Mouse (Mus musculus) neural tube, embryonic 11.5 days (tissue): ENCODE measurements around the gene Dcdc2a. TPM values are rescaled to one million over a fixed set of nuclear protein-coding genes. Genes with fewer than 3 reads are reported as not detected.
A peak's percentile ranks its signal among the peaks of the same experiment; 100 is the strongest.

Experiments used
- ATAC-seq: fragments of 200-750 bp; cut with Nextera tagmentation; 2 replicates; pipeline ENCODE4 v1.8.0; 2017; ENCODE audit warnings: moderate number of reproducible peaks, mild to moderate bottlenecking, moderate TSS enrichment, moderate library complexity; ENCODE audit not compliant: insufficient read depth, low FRiP score, low TSS enrichment
- DNase-seq: peaks from one replicate; pipeline ENCODE4 v3.0.0-alpha.2; 2015; ENCODE audit warnings: low spot score
- H3K27ac ChIP-seq: fragments of 300-500 bp; sonication (generic); 2 replicates; pipeline ENCODE4 v1.5.1; 2014; ENCODE audit warnings: low read depth, mild to moderate bottlenecking, low read length
- H3K27me3 ChIP-seq: fragments of 300-500 bp; sonication (generic); 2 replicates; pipeline ENCODE4 v1.6.1; 2014; ENCODE audit warnings: mild to moderate bottlenecking, low read length, mixed read lengths; ENCODE audit not compliant: control insufficient read depth, insufficient read depth
- H3K36me3 ChIP-seq: fragments of 300-500 bp; sonication (generic); 2 replicates; pipeline ENCODE4 v1.6.1; 2014; ENCODE audit warnings: mild to moderate bottlenecking, low read length, moderate library complexity, mixed read lengths; ENCODE audit not compliant: control insufficient read depth, insufficient read depth
- H3K4me1 ChIP-seq: fragments of 300-500 bp; sonication (generic); 2 replicates; pipeline ENCODE4 v1.6.1; 2014; ENCODE audit warnings: low read length, mixed read lengths; ENCODE audit not compliant: control insufficient read depth, insufficient read depth
- H3K4me2 ChIP-seq: fragments of 300-500 bp; sonication (generic); 2 replicates; pipeline ENCODE4 v1.6.1; 2014; ENCODE audit warnings: low read depth, mild to moderate bottlenecking, moderate library complexity
- H3K4me3 ChIP-seq: fragments of 300-500 bp; sonication (generic); 2 replicates; pipeline ENCODE4 v1.5.1; 2014; ENCODE audit warnings: low read depth, low read length
- H3K9ac ChIP-seq: fragments of 300-500 bp; sonication (generic); 2 replicates; pipeline ENCODE4 v1.6.1; 2014; ENCODE audit warnings: mild to moderate bottlenecking, low read length
- H3K9me3 ChIP-seq: fragments of 300-500 bp; sonication (generic); 2 replicates; pipeline ENCODE4 v1.6.1; 2016; ENCODE audit warnings: low read length; ENCODE audit not compliant: control insufficient read depth
- WGBS: fragments of 180-500 bp; shearing (Covaris S2); extraction: QIAGEN DNeasy Blood & Tissue Kit; methylation state at CpG from one replicate; pipeline ENCODE4 v1.1.7; 2014; 5-methylcytosine and 5-hydroxymethylcytosine counted together
- polyA plus RNA-seq: library from polyadenylated mRNA; unstranded; fragments of >200 nt; fragmentation: Nextera tagmentation; extraction: Ambion mirVana; gene quantifications from 2 replicates; pipeline ENCODE4 v1.2.1, GENCODE M21; 2014

Dcdc2a gene
- polyA plus RNA-seq, 1 experiment from 2014 or later: 4.4 TPM

- no peak overlapping the region for H3K4me3 ChIP-seq
- no peaks in the 10 kb centered on the region for H3K36me3 ChIP-seq
- H3K9me3 ChIP-seq: no peaks in the 10 kb centered on the region
- ATAC-seq (no peak), DNase-seq (no peak)
- H3K4me1 ChIP-seq: no peaks in the 10 kb centered on the region
- H3K27ac ChIP-seq: no peak overlapping the region
- H3K27me3 ChIP-seq: no peaks in the 10 kb centered on the region
- H3K9ac ChIP-seq: no peak overlapping the region
- H3K4me2 ChIP-seq: no peak overlapping the region
- 79% methylated on average over 6 of the region's 6 CpGs for WGBS
Measured at GRCm38 (mm10) chr13:25026409-25027113, 29.2 kb upstream of the Dcdc2a start.

- ATAC-seq: no peak
- no peaks in the 10 kb centered on the region for H3K4me1 ChIP-seq
Measured at GRCm38 (mm10) chr13:25027114-25027425, 28.7 kb upstream of the Dcdc2a start.

GRCm38 (mm10) chr13:25039488-25039887 lies 16.3 kb upstream of the Dcdc2a start:
- ATAC-seq (no peak), DNase-seq (no peak)
- Histone ChIP-seq H3K4me1 (no peaks in the 10 kb centered on the region), H3K9ac (no peak overlapping the region), H3K27ac (no peak overlapping the region), H3K9me3 (no peaks in the 10 kb centered on the region), H3K4me3 (no peak overlapping the region), H3K36me3 (no peaks in the 10 kb centered on the region), H3K4me2 (no peak overlapping the region), H3K27me3 (no peaks in the 10 kb centered on the region)
- 73% methylated on average over 2 of the region's 2 CpGs for WGBS

More at GRCm38 (mm10) chr13:25027114-25027425, 28.7 kb upstream of the Dcdc2a start:
- Histone ChIP-seq H3K27ac (no peak overlapping the region), H3K9me3 (no peaks in the 10 kb centered on the region), H3K27me3 (no peaks in the 10 kb centered on the region), H3K4me2 (no peak overlapping the region), H3K4me3 (no peak overlapping the region), H3K9ac (no peak overlapping the region), H3K36me3 (no peaks in the 10 kb centered on the region)
- WGBS: 74% methylated on average over 3 of the region's 3 CpGs
- no peak for DNase-seq

GRCm38 (mm10) chr13:25052671-25053070 lies 3.1 kb upstream of the Dcdc2a start:
- Histone ChIP-seq H3K4me3 (no peak overlapping the region), H3K4me2 (no peak overlapping the region), H3K27ac (no peak overlapping the region), H3K27me3 (peaks cover 23% of the 10 kb centered on the region), H3K4me1 (no peaks in the 10 kb centered on the region), H3K9me3 (no peaks in the 10 kb centered on the region), H3K36me3 (no peaks in the 10 kb centered on the region), H3K9ac (no peak overlapping the region)
- ATAC-seq (no peak), DNase-seq (no peak)
- 88% methylated on average over 5 of the region's 5 CpGs for WGBS

- under 1% methylated on average over 35 of the region's 35 CpGs for WGBS
Measured at GRCm38 (mm10) chr13:25055111-25055554, 671 bp upstream of the Dcdc2a start.

GRCm38 (mm10) chr13:25066659-25067058 lies 10.9 kb downstream of the Dcdc2a start:
- Histone ChIP-seq H3K27ac (no peak overlapping the region), H3K4me2 (no peak overlapping the region), H3K4me1 (no peaks in the 10 kb centered on the region), H3K4me3 (no peak overlapping the region), H3K36me3 (no peaks in the 10 kb centered on the region), H3K9ac (no peak overlapping the region), H3K27me3 (no peaks in the 10 kb centered on the region), H3K9me3 (no peaks in the 10 kb centered on the region)
- 92% methylated on average over 2 of the region's 2 CpGs for WGBS
- no peak for DNase-seq
- no peak for ATAC-seq

More at GRCm38 (mm10) chr13:25055111-25055554, 671 bp upstream of the Dcdc2a start:
- Histone ChIP-seq H3K27ac (no peak overlapping the region), H3K4me1 (no peaks in the 10 kb centered on the region), H3K36me3 (no peaks in the 10 kb centered on the region), H3K9ac (peak overlapping the region; percentile 41), H3K9me3 (no peaks in the 10 kb centered on the region), H3K27me3 (peaks cover 23% of the 10 kb centered on the region), H3K4me3 (peak overlapping the region; percentile 48), H3K4me2 (peak overlapping the region; percentile 85)
- ATAC-seq: peak; percentile 89
- DNase-seq: peak; percentile 82

GRCm38 (mm10) chr13:25067183-25067582 lies 11.4 kb downstream of the Dcdc2a start:
- no peak for ATAC-seq

GRCm38 (mm10) chr13:25069765-25070164 lies 14.0 kb downstream of the Dcdc2a start:
- no peaks in the 10 kb centered on the region for H3K9me3 ChIP-seq
- DNase-seq (no peak), ATAC-seq (no peak)
- H3K4me1 ChIP-seq: no peaks in the 10 kb centered on the region
- H3K4me2 ChIP-seq: no peak overlapping the region
- no peaks in the 10 kb centered on the region for H3K36me3 ChIP-seq
- no peak overlapping the region for H3K27ac ChIP-seq
- no peak overlapping the region for H3K4me3 ChIP-seq
- 80% methylated on average over 4 of the region's 4 CpGs for WGBS
- H3K27me3 ChIP-seq: no peaks in the 10 kb centered on the region
- no peak overlapping the region for H3K9ac ChIP-seq

More at GRCm38 (mm10) chr13:25067183-25067582, 11.4 kb downstream of the Dcdc2a start:
- H3K9ac ChIP-seq: no peak overlapping the region
- no peaks in the 10 kb centered on the region for H3K4me1 ChIP-seq
- H3K27ac ChIP-seq: no peak overlapping the region
- H3K4me3 ChIP-seq: no peak overlapping the region
- H3K4me2 ChIP-seq: no peak overlapping the region
- H3K9me3 ChIP-seq: no peaks in the 10 kb centered on the region
- H3K36me3 ChIP-seq: no peaks in the 10 kb centered on the region
- no peak for DNase-seq
- no peaks in the 10 kb centered on the region for H3K27me3 ChIP-seq
- 81% methylated on average over 4 of the region's 4 CpGs for WGBS

GRCm38 (mm10) chr13:25070791-25071190 lies 15.0 kb downstream of the Dcdc2a start:
- Histone ChIP-seq H3K4me1 (no peaks in the 10 kb centered on the region), H3K9ac (no peak overlapping the region), H3K4me2 (no peak overlapping the region), H3K36me3 (no peaks in the 10 kb centered on the region), H3K27ac (no peak overlapping the region), H3K4me3 (no peak overlapping the region), H3K9me3 (no peaks in the 10 kb centered on the region), H3K27me3 (no peaks in the 10 kb centered on the region)
- 89% methylated on average over 4 of the region's 4 CpGs for WGBS
- DNase-seq: no peak
- ATAC-seq: no peak
